Mouse (Mus musculus): ENCODE data around the gene Prr14l. TPM values are rescaled to one million over a fixed set of nuclear protein-coding genes. Genes with fewer than 3 reads are reported as not detected.
"Not testable (repeated sequence)": the region's sequence is repeated elsewhere in the genome, so short reads cannot be mapped to it uniquely, and the experiment has no call there.

Prr14l gene
- polyA plus RNA-seq, 1 experiment: 27.1 TPM

GRCm38 (mm10) chr5:32862469-32863132 lies 8.5 kb upstream of the Prr14l start:
- Histone ChIP-seq H3K27me3 (ENCODE audit: control insufficient read depth, insufficient read depth, low read length) (no peaks in the 10 kb centered on the region), H3K4me1 (replicated peaks; ENCODE audit: control insufficient read depth, insufficient read depth, low read length) (peaks cover 3% of the 10 kb centered on the region; the same call in 1 of the 2 replicates), H3K27ac (ENCODE audit: control insufficient read depth, insufficient read depth, low read length) (no peak overlapping the region), H3K36me3 (ENCODE audit: control insufficient read depth, insufficient read depth, low read length) (peaks cover under 1% of the 10 kb centered on the region), H3K4me3 (ENCODE audit: control insufficient read depth, insufficient read depth, low read length) (no peak overlapping the region)
- 78% methylated on average over 6 of the region's 6 CpGs for WGBS
- DNase-seq: no peak
- TF ChIP-seq CTCF (IDR thresholded peaks at IDR 0.05; ENCODE audit: borderline replicate concordance, control insufficient read depth, extremely low read depth, insufficient read depth, low read length, poor library complexity) (no peak), POLR2A (IDR thresholded peaks at IDR 0.05; ENCODE audit: control insufficient read depth, extremely low read depth, insufficient read depth, low read length, poor library complexity) (no peak)

- DNase-seq: no peak
- H3K27me3 ChIP-seq (ENCODE audit: control insufficient read depth, insufficient read depth, low read length): no peaks in the 10 kb centered on the region
- peaks cover 5% of the 10 kb centered on the region; the same call in 1 of the 2 replicates for H3K4me1 ChIP-seq (replicated peaks; ENCODE audit: control insufficient read depth, insufficient read depth, low read length)
- no peak overlapping the region for H3K4me3 ChIP-seq (ENCODE audit: control insufficient read depth, insufficient read depth, low read length)
- 97% methylated on average over 1 of the region's 1 CpGs for WGBS
- H3K27ac ChIP-seq (ENCODE audit: control insufficient read depth, insufficient read depth, low read length): no peak overlapping the region
- TF ChIP-seq POLR2A (IDR thresholded peaks at IDR 0.05; ENCODE audit: control insufficient read depth, extremely low read depth, insufficient read depth, low read length, poor library complexity): no peak
- no peak for TF ChIP-seq CTCF (IDR thresholded peaks at IDR 0.05; ENCODE audit: borderline replicate concordance, control insufficient read depth, extremely low read depth, insufficient read depth, low read length, poor library complexity)
- no peaks in the 10 kb centered on the region for H3K36me3 ChIP-seq (ENCODE audit: control insufficient read depth, insufficient read depth, low read length)
These were observed 7.0 kb upstream of the Prr14l start for GRCm38 (mm10) chr5:32861082-32861481.

GRCm38 (mm10) chr5:32857781-32858220 lies 3.7 kb upstream of the Prr14l start:
- no peak overlapping the region; the same call in 1 of the 2 replicates for H3K4me3 ChIP-seq (ENCODE audit: control insufficient read depth, insufficient read depth, low read length)
- no peaks in the 10 kb centered on the region for H3K36me3 ChIP-seq (ENCODE audit: control insufficient read depth, insufficient read depth, low read length)
- H3K27me3 ChIP-seq (ENCODE audit: control insufficient read depth, insufficient read depth, low read length): no peaks in the 10 kb centered on the region
- TF ChIP-seq POLR2A (IDR thresholded peaks at IDR 0.05; ENCODE audit: control insufficient read depth, extremely low read depth, insufficient read depth, low read length, poor library complexity) (no peak), CTCF (IDR thresholded peaks at IDR 0.05; ENCODE audit: borderline replicate concordance, control insufficient read depth, extremely low read depth, insufficient read depth, low read length, poor library complexity) (no peak)
- peak; percentile 46 for DNase-seq
- peaks cover 2% of the 10 kb centered on the region; the same call in 1 of the 2 replicates for H3K4me1 ChIP-seq (replicated peaks; ENCODE audit: control insufficient read depth, insufficient read depth, low read length)
- WGBS: 6% methylated on average over 6 of the region's 6 CpGs
- H3K27ac ChIP-seq (ENCODE audit: control insufficient read depth, insufficient read depth, low read length): no peak overlapping the region

- not testable (repeated sequence) for H3K27ac ChIP-seq (ENCODE audit: control insufficient read depth, insufficient read depth, low read length); DNase-seq; H3K36me3 ChIP-seq (ENCODE audit: control insufficient read depth, insufficient read depth, low read length); H3K4me3 ChIP-seq (ENCODE audit: control insufficient read depth, insufficient read depth, low read length); H3K27me3 ChIP-seq (ENCODE audit: control insufficient read depth, insufficient read depth, low read length); H3K4me1 ChIP-seq (replicated peaks; ENCODE audit: control insufficient read depth, insufficient read depth, low read length)
- WGBS: 97% methylated on average over 3 of the region's 3 CpGs
These were observed 1.2 kb upstream of the Prr14l start for GRCm38 (mm10) chr5:32855274-32855673.

- TF ChIP-seq CTCF (IDR thresholded peaks at IDR 0.05; ENCODE audit: borderline replicate concordance, control insufficient read depth, extremely low read depth, insufficient read depth, low read length, poor library complexity) (no peak), POLR2A (IDR thresholded peaks at IDR 0.05; ENCODE audit: control insufficient read depth, extremely low read depth, insufficient read depth, low read length, poor library complexity) (no peak)
- Histone ChIP-seq H3K36me3 (ENCODE audit: control insufficient read depth, insufficient read depth, low read length) (no peaks in the 10 kb centered on the region), H3K27ac (ENCODE audit: control insufficient read depth, insufficient read depth, low read length) (no peak overlapping the region), H3K4me3 (ENCODE audit: control insufficient read depth, insufficient read depth, low read length) (no peak overlapping the region), H3K4me1 (replicated peaks; ENCODE audit: control insufficient read depth, insufficient read depth, low read length) (peaks cover 6% of the 10 kb centered on the region; the same call in 1 of the 2 replicates), H3K27me3 (ENCODE audit: control insufficient read depth, insufficient read depth, low read length) (no peaks in the 10 kb centered on the region)
- no peak for DNase-seq
- 88% methylated on average over 4 of the region's 4 CpGs for WGBS
These were observed 762 bp upstream of the Prr14l start for GRCm38 (mm10) chr5:32854818-32855217.

GRCm38 (mm10) chr5:32852026-32852425 lies 2.0 kb downstream of the Prr14l start:
- Histone ChIP-seq H3K36me3 (ENCODE audit: control insufficient read depth, insufficient read depth, low read length) (no peaks in the 10 kb centered on the region), H3K4me1 (replicated peaks; ENCODE audit: control insufficient read depth, insufficient read depth, low read length) (peaks cover 4% of the 10 kb centered on the region; the same call in 1 of the 2 replicates), H3K27ac (ENCODE audit: control insufficient read depth, insufficient read depth, low read length) (no peak overlapping the region), H3K27me3 (ENCODE audit: control insufficient read depth, insufficient read depth, low read length) (no peaks in the 10 kb centered on the region), H3K4me3 (ENCODE audit: control insufficient read depth, insufficient read depth, low read length) (no peak overlapping the region)
- DNase-seq: no peak
- 12% methylated on average over 6 of the region's 6 CpGs for WGBS
- TF ChIP-seq CTCF (IDR thresholded peaks at IDR 0.05; ENCODE audit: borderline replicate concordance, control insufficient read depth, extremely low read depth, insufficient read depth, low read length, poor library complexity) (no peak), POLR2A (IDR thresholded peaks at IDR 0.05; ENCODE audit: control insufficient read depth, extremely low read depth, insufficient read depth, low read length, poor library complexity) (no peak)

- H3K4me3 ChIP-seq (ENCODE audit: control insufficient read depth, insufficient read depth, low read length); DNase-seq; H3K27me3 ChIP-seq (ENCODE audit: control insufficient read depth, insufficient read depth, low read length); H3K27ac ChIP-seq (ENCODE audit: control insufficient read depth, insufficient read depth, low read length); H3K4me1 ChIP-seq (replicated peaks; ENCODE audit: control insufficient read depth, insufficient read depth, low read length); H3K36me3 ChIP-seq (ENCODE audit: control insufficient read depth, insufficient read depth, low read length): not testable (repeated sequence)
- WGBS: 93% methylated on average over 3 of the region's 3 CpGs
These were observed 4.5 kb downstream of the Prr14l start for GRCm38 (mm10) chr5:32849580-32849979.
